20 mouse cellular contexts compared by ENCODE assay signal in the genomic region with DNA sequence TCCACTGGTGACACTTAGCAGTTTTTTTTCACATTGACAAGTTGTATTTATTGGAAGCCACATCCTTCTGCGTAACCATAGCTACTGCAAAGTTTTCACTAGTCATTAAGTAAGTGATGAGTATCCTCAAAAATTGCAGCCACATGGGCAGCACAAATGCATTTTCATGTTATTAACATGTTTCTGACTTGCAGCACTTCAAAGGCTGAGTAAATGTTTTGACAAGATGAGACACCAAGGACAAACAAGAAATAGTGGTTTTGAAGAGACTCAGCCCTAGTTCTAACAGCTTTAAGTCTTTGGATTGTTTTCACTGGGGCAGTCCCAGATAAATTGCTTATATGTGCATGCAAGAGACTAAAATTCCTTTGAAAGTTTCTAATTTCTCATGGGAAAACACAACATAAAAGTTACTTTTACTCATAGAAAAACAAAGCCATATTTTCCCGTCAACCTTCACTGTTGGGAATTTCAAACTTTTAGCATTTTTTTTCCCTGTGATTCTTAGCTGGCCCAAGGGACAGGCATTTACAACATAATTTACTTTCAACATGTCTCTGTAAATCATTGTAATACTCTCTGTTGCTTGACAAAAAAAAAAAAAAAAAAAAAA.
A peak's percentile ranks its signal among the peaks of the same experiment; 100 is the strongest.
DNase-seq lines count a peak whose midpoint lies in the region; ATAC-seq and TF ChIP-seq lines count a peak whose summit lies in the region.
"Had no signal": no experiment of that assay in that cellular context is flagged by ENCODE, and none has a peak within 500 bp of the region (broad histone marks: within the 10 kb centered on the region; RNA-seq: fewer than 3 reads in every experiment).

No protein-coding gene starts in this region.

- H3K27me3 ChIP-seq in kidney, embryonic 14.5 days (ENCODE audit: control insufficient read depth, insufficient read depth, low read length) = no peaks in the 10 kb centered on the region
- no peaks in the 10 kb centered on the region for H3K27me3 ChIP-seq in lung, embryonic 16.5 days (ENCODE audit: control insufficient read depth, insufficient read depth, low read depth, low read length)
- no peaks in the 10 kb centered on the region for H3K27me3 ChIP-seq in forebrain, embryonic 11.5 days (ENCODE audit: control insufficient read depth, insufficient read depth, low read length)
- H3K27me3 ChIP-seq in cerebellum, adult 2 months (ENCODE audit: control insufficient read depth, insufficient read depth, low read length) = no peaks in the 10 kb centered on the region
- H3K27me3 ChIP-seq: embryonic facial prominence, embryonic 12.5 days; hindbrain, embryonic 12.5 days; liver, embryonic 15.5 days; neural tube, embryonic 13.5 days had no signal

- no peaks in the 10 kb centered on the region for H3K9me3 ChIP-seq in kidney, embryonic 14.5 days (ENCODE audit: control insufficient read depth, low read length)
- no peaks in the 10 kb centered on the region; the same call in 1 of the 2 replicates for H3K9me3 ChIP-seq in lung, embryonic 16.5 days (ENCODE audit: control insufficient read depth, low read length)
- no peaks in the 10 kb centered on the region for H3K9me3 ChIP-seq in forebrain, embryonic 11.5 days (ENCODE audit: control insufficient read depth, low read length)
- H3K9me3 ChIP-seq: embryonic facial prominence, embryonic 12.5 days; hindbrain, embryonic 12.5 days; liver, embryonic 15.5 days; neural tube, embryonic 13.5 days had no signal

- TF ChIP-seq POLR2A in lung, adult 2 months (IDR thresholded peaks at IDR 0.05; ENCODE audit: borderline replicate concordance, extremely low read depth, low read depth, low read length) = no peak
- TF ChIP-seq POLR2A in cerebellum, adult 2 months (IDR thresholded peaks at IDR 0.05; ENCODE audit: borderline replicate concordance, insufficient read depth, low read length) = no peak

- peak; percentile 80 for ATAC-seq in kidney, embryonic 14.5 days (ENCODE audit: low FRiP score, low TSS enrichment)
- peak; percentile 90 for ATAC-seq in lung, embryonic 16.5 days (ENCODE audit: low read depth)
- ATAC-seq in forebrain, embryonic 11.5 days (replicated peaks; ENCODE audit: low FRiP score) = no peak
- ATAC-seq: forebrain, embryonic 16.5 days had no signal

- no peak for TF ChIP-seq CTCF in lung, adult 2 months (IDR thresholded peaks at IDR 0.05; ENCODE audit: insufficient read depth, low read length)
- TF ChIP-seq CTCF in cerebellum, adult 2 months (IDR thresholded peaks at IDR 0.05; ENCODE audit: borderline replicate concordance, insufficient read depth, low read depth, low read length) = no peak

- 40% methylated on average over 2 of the region's 2 CpGs for WGBS in kidney, embryonic 14.5 days
- 38% methylated on average over 2 of the region's 2 CpGs for WGBS in lung, embryonic 16.5 days
- 67% methylated on average over 2 of the region's 2 CpGs for WGBS in lung, adult 2 months
- WGBS in forebrain, embryonic 11.5 days = 88% methylated on average over 2 of the region's 2 CpGs
- WGBS in cerebellum, adult 2 months = 86% methylated on average over 2 of the region's 2 CpGs

- no peaks in the 10 kb centered on the region for H3K36me3 ChIP-seq in kidney, embryonic 14.5 days (ENCODE audit: control insufficient read depth, insufficient read depth, low read length)
- H3K36me3 ChIP-seq in lung, embryonic 16.5 days (ENCODE audit: control insufficient read depth, insufficient read depth, low read length) = no peaks in the 10 kb centered on the region
- no peaks in the 10 kb centered on the region for H3K36me3 ChIP-seq in forebrain, embryonic 11.5 days (ENCODE audit: control insufficient read depth, insufficient read depth, low read length)
- H3K36me3 ChIP-seq: embryonic facial prominence, embryonic 12.5 days; hindbrain, embryonic 12.5 days; liver, embryonic 15.5 days; neural tube, embryonic 13.5 days had no signal

- DNase-seq in kidney, postnatal 36 days = no peak
- no peak for DNase-seq in lung, adult 2 months
- peak; percentile 11 for DNase-seq in embryo, embryonic 10 days (ENCODE audit: low spot score)
- peak; percentile 27 for DNase-seq in mesoderm, embryonic 11.5 days (ENCODE audit: low read depth, low spot score)
- no peak for DNase-seq in forebrain, embryonic 11.5 days (ENCODE audit: low spot score)
- no peak for DNase-seq in cerebellum, adult 2 months
- DNase-seq: B cell, adult 2 months; cerebellum, postnatal 10 days; gastrocnemius, postnatal 36 days; heart, postnatal 10 days; midbrain, embryonic 14.5 days; thymus, postnatal 14 days had no signal

- no peak overlapping the region for H3K9ac ChIP-seq in kidney, embryonic 14.5 days (ENCODE audit: low read depth, low read length)
- H3K9ac ChIP-seq in lung, embryonic 16.5 days (ENCODE audit: low read length) = no peak overlapping the region
- no peak overlapping the region for H3K9ac ChIP-seq in forebrain, embryonic 11.5 days (ENCODE audit: low read length)
- H3K9ac ChIP-seq: embryonic facial prominence, embryonic 12.5 days; hindbrain, embryonic 12.5 days; liver, embryonic 15.5 days; neural tube, embryonic 13.5 days had no signal

- no peak overlapping the region for H3K4me3 ChIP-seq in kidney, embryonic 14.5 days (ENCODE audit: low read length)
- H3K4me3 ChIP-seq in lung, embryonic 16.5 days (ENCODE audit: low read length) = no peak overlapping the region
- H3K4me3 ChIP-seq in lung, adult 2 months (replicated peaks; ENCODE audit: extremely low read depth, low read depth, low read length) = no peak overlapping the region
- no peak overlapping the region for H3K4me3 ChIP-seq in forebrain, embryonic 11.5 days (ENCODE audit: low read depth, low read length)
- H3K4me3 ChIP-seq in cerebellum, adult 2 months (replicated peaks; ENCODE audit: insufficient read depth, low read depth, low read length) = no peak overlapping the region
- H3K4me3 ChIP-seq: embryonic facial prominence, embryonic 12.5 days; hindbrain, embryonic 12.5 days; liver, embryonic 15.5 days; neural tube, embryonic 13.5 days had no signal

- H3K27ac ChIP-seq in kidney, embryonic 14.5 days (ENCODE audit: low read depth, low read length) = no peak overlapping the region; the same call in 1 of the 2 replicates
- peak overlapping the region; percentile 60 for H3K27ac ChIP-seq in lung, embryonic 16.5 days (ENCODE audit: low read length)
- no peak overlapping the region for H3K27ac ChIP-seq in forebrain, embryonic 11.5 days (ENCODE audit: low read depth, low read length)
- H3K27ac ChIP-seq in cerebellum, adult 2 months (ENCODE audit: insufficient read depth, low read length) = no peak overlapping the region
- H3K27ac ChIP-seq: embryonic facial prominence, embryonic 12.5 days; hindbrain, embryonic 12.5 days; liver, embryonic 15.5 days; neural tube, embryonic 13.5 days had no signal

- no peaks in the 10 kb centered on the region for H3K4me1 ChIP-seq in kidney, embryonic 14.5 days (ENCODE audit: control insufficient read depth, insufficient read depth, low read length)
- 0 out of 2 replicates have a peak, but pooled peaks cover 2% of the 10 kb centered on the region for H3K4me1 ChIP-seq in lung, embryonic 16.5 days (replicated peaks; ENCODE audit: control insufficient read depth, insufficient read depth, low read length)
- H3K4me1 ChIP-seq in lung, adult 2 months (ENCODE audit: control insufficient read depth, insufficient read depth, low read length) = no peaks in the 10 kb centered on the region
- H3K4me1 ChIP-seq in forebrain, embryonic 11.5 days (replicated peaks; ENCODE audit: control insufficient read depth, insufficient read depth, low read length) = no peaks in the 10 kb centered on the region
- H3K4me1 ChIP-seq in cerebellum, adult 2 months (ENCODE audit: control insufficient read depth, insufficient read depth, low read length) = no peaks in the 10 kb centered on the region
- H3K4me1 ChIP-seq: embryonic facial prominence, embryonic 12.5 days; hindbrain, embryonic 12.5 days; liver, embryonic 15.5 days; neural tube, embryonic 13.5 days had no signal

- no peak overlapping the region for H3K4me2 ChIP-seq in kidney, embryonic 14.5 days (replicated peaks; ENCODE audit: low read depth, low read length)
- H3K4me2 ChIP-seq in lung, embryonic 16.5 days (ENCODE audit: low read depth, low read length) = no peak overlapping the region
- H3K4me2 ChIP-seq in forebrain, embryonic 11.5 days (ENCODE audit: low read depth, low read length, severe bottlenecking) = no peak overlapping the region
- H3K4me2 ChIP-seq: embryonic facial prominence, embryonic 12.5 days; heart, embryonic 11.5 days; hindbrain, embryonic 12.5 days; liver, embryonic 15.5 days; neural tube, embryonic 13.5 days had no signal

Comparison
In these comparisons a context has a peak if more than half of its experiments do, and no peak if none do; other contexts are left out.
1. DNase-seq: peak in embryo, embryonic 10 days (single experiment) and mesoderm, embryonic 11.5 days (single experiment); none in kidney, postnatal 36 days (0 of 2), lung, adult 2 months (single experiment), forebrain, embryonic 11.5 days (single experiment) and cerebellum, adult 2 months (0 of 2).